Mouse (Mus musculus): ENCODE data around the gene Maml2. TPM values are rescaled to one million over a fixed set of nuclear protein-coding genes. Genes with fewer than 3 reads are reported as not detected.

The Maml2 gene
- polyA plus RNA-seq, 1 experiment, result 5.5 TPM

DNA sequence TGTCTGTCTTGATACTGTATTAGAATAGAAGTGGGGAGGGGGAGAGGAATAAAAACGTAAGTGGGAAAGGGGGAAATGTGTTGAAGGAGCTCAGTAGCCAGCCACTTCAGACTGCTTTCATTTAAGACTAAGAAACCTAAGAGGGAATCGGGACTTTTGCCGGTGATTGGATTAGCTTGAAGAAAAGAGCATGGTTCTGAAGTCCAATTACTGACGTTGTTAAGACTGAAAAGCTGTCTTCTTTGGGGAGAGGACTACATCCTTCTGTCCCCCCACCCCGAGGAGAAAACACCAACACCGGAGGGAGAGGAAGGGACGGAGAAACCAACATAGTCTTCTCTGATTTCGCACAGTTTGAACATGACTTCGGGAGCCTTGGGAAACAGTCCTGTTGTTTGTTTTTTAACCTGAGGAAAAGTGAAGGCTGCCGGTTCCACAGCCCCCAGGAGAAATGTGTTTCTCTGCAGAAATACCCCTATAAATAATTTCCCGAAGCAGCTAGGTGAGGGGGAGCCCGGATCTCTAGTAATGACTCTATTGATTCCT lies 562 bp upstream of the Maml2 start:
- TF ChIP-seq CTCF (IDR thresholded peaks at IDR 0.05; ENCODE audit: extremely low read depth, insufficient read depth, low read length) (no peak), POLR2A (IDR thresholded peaks at IDR 0.05; ENCODE audit: extremely low read depth, insufficient read depth, low read length) (no peak)
- Histone ChIP-seq H3K4me3 (ENCODE audit: insufficient read depth, low read length) (peak overlapping the region; percentile 49), H3K27ac (ENCODE audit: insufficient read depth, low read length) (peak overlapping the region; percentile 80), H3K4me1 (ENCODE audit: control insufficient read depth, insufficient read depth, low read length) (peaks cover 3% of the 10 kb centered on the region; the same call in 1 of the 2 replicates)

GRCm38 (mm10) chr9:13298513-13298878 lies 739 bp downstream of the Maml2 start:
- Histone ChIP-seq H3K4me3 (ENCODE audit: insufficient read depth, low read length) (peak overlapping the region; percentile 49), H3K4me1 (ENCODE audit: control insufficient read depth, insufficient read depth, low read length) (peaks cover 3% of the 10 kb centered on the region; the same call in 1 of the 2 replicates), H3K27ac (ENCODE audit: insufficient read depth, low read length) (peak overlapping the region; percentile 54)
- TF ChIP-seq POLR2A (IDR thresholded peaks at IDR 0.05; ENCODE audit: extremely low read depth, insufficient read depth, low read length) (no peak), CTCF (IDR thresholded peaks at IDR 0.05; ENCODE audit: extremely low read depth, insufficient read depth, low read length) (no peak)

DNA sequence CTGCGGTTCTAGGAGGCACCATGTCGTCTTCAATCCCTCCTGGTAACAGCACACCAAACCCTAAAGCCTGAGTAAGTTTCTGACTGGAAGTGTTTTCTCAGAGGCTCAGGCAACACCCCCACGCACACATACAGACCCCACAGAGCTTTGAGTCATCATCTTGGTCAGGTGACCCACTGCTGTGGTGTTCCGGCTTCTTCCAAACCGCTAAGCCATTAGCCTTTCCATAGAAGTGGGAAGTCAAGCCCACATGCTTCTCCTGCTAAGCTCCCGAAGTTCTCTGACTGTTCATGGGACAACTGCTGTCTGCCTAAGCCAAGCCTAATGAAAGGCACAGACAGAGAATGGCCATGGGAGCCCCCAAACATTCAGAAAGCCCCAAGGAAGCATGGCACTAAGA lies 1.4 kb downstream of the Maml2 start:
- peak overlapping the region; percentile 45; the same call in 1 of the 2 replicates for H3K27ac ChIP-seq (ENCODE audit: insufficient read depth, low read length)

DNA sequence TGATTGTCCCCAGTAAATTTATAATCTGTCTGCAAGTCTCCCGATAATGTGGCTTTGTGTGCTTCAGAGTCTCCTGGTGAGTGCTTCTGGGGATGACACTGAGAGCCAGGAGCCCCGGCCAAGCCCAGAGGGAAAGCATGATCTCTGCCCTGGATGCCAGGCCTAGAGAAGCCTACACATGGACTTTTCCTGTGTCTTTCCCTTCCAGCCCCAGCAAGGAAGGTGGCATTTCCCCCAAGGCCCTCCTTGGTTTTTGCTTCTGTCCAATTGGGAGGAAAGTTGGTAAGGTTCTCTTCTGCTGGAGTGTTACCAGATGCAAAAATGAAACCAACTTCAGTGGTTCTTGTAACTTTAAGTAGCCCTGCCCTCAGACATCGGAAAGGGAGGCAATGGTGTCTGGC lies 2.3 kb downstream of the Maml2 start:
- Histone ChIP-seq H3K4me1 (ENCODE audit: control insufficient read depth, insufficient read depth, low read length) (peaks cover 3% of the 10 kb centered on the region; the same call in 1 of the 2 replicates), H3K27ac (ENCODE audit: insufficient read depth, low read length) (peak overlapping the region; percentile 45), H3K4me3 (ENCODE audit: insufficient read depth, low read length) (peak overlapping the region; percentile 9; the same call in 1 of the 2 replicates)
- TF ChIP-seq CTCF (IDR thresholded peaks at IDR 0.05; ENCODE audit: extremely low read depth, insufficient read depth, low read length), result no peak
- no peak for TF ChIP-seq POLR2A (IDR thresholded peaks at IDR 0.05; ENCODE audit: extremely low read depth, insufficient read depth, low read length)

More for the DNA sequence above, 1.4 kb downstream of the Maml2 start:
- Histone ChIP-seq H3K4me3 (ENCODE audit: insufficient read depth, low read length) (no peak overlapping the region), H3K4me1 (ENCODE audit: control insufficient read depth, insufficient read depth, low read length) (peaks cover 3% of the 10 kb centered on the region; the same call in 1 of the 2 replicates)
- TF ChIP-seq CTCF (IDR thresholded peaks at IDR 0.05; ENCODE audit: extremely low read depth, insufficient read depth, low read length) (no peak), POLR2A (IDR thresholded peaks at IDR 0.05; ENCODE audit: extremely low read depth, insufficient read depth, low read length) (no peak)

GRCm38 (mm10) chr9:13300891-13301782 lies 3.4 kb downstream of the Maml2 start:
- Histone ChIP-seq H3K4me1 (ENCODE audit: control insufficient read depth, insufficient read depth, low read length) (peaks cover 2% of the 10 kb centered on the region; the same call in 1 of the 2 replicates), H3K27ac (ENCODE audit: insufficient read depth, low read length) (no peak overlapping the region), H3K4me3 (ENCODE audit: insufficient read depth, low read length) (no peak overlapping the region)
- TF ChIP-seq POLR2A (IDR thresholded peaks at IDR 0.05; ENCODE audit: extremely low read depth, insufficient read depth, low read length), result no peak
- TF ChIP-seq CTCF (IDR thresholded peaks at IDR 0.05; ENCODE audit: extremely low read depth, insufficient read depth, low read length), result no peak

DNA sequence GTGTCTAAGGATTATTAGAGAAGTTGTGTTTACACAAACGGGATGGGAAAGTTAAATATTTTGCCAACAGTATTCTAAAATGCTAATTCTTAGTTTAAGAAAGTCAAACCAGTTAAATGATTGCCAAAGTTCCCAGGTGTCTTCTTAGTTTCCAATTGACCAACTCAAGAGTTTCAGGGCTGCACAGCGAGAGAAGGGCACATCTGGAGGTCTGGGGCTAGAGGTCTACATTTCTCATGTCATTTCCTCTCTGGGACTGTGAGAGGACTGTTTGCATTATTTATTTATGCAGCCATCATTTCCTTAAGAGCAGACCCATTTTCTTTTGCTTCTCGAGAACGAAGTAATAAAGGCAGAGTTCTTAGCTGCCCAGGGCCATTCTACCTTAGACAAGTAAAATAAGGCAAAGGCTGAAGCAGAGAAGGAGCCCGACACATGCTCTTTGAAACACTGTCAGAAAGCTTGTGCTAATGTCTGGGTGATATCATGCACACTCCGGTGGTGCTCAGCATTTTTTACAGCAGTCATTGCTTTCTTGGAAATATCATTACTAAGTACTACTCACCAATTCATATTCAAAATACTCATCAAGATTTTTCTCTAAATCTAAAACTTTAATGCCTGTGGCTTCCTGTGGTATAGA lies 4.5 kb downstream of the Maml2 start:
- Histone ChIP-seq H3K27ac (ENCODE audit: insufficient read depth, low read length) (no peak overlapping the region), H3K4me1 (ENCODE audit: control insufficient read depth, insufficient read depth, low read length) (peaks cover 1% of the 10 kb centered on the region; the same call in 1 of the 2 replicates), H3K4me3 (ENCODE audit: insufficient read depth, low read length) (no peak overlapping the region)
- TF ChIP-seq CTCF (IDR thresholded peaks at IDR 0.05; ENCODE audit: extremely low read depth, insufficient read depth, low read length), result no peak
- TF ChIP-seq POLR2A (IDR thresholded peaks at IDR 0.05; ENCODE audit: extremely low read depth, insufficient read depth, low read length), result no peak

DNA sequence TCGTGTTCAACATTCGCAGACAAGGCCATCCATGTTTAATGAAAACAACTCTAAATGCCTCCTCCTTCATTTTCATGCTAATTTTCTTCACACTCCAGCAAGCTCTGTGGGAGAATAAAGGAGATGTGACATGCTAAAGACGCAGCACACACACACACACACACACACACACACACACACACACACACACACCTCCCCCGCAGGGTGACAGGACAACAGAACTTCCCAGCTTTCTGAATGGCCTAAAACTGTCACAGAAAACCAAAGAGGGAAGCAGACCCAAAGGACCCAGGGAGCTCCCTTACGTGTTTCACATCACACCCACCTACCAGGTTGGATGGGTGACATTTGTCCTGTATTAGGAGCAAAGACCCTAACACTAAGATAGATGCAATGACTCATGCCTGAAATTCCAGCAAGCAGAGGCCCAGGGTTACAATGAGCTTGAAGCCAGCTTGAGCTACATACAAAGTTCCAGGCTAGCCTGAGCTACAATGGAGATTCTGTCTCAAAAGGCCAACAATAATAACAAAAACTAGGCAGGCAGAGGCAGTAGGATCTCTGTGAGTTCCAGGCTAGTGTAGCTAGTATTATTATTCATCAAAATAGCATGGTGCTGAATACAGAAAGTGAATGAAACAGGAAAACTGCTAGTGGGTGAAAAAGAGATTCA lies 5.5 kb downstream of the Maml2 start:
- H3K4me3 ChIP-seq (ENCODE audit: insufficient read depth, low read length), result no peak overlapping the region
- TF ChIP-seq POLR2A (IDR thresholded peaks at IDR 0.05; ENCODE audit: extremely low read depth, insufficient read depth, low read length) (no peak), CTCF (IDR thresholded peaks at IDR 0.05; ENCODE audit: extremely low read depth, insufficient read depth, low read length) (no peak)
- H3K27ac ChIP-seq (ENCODE audit: insufficient read depth, low read length), result no peak overlapping the region
- H3K4me1 ChIP-seq (ENCODE audit: control insufficient read depth, insufficient read depth, low read length), result no peaks in the 10 kb centered on the region

DNA sequence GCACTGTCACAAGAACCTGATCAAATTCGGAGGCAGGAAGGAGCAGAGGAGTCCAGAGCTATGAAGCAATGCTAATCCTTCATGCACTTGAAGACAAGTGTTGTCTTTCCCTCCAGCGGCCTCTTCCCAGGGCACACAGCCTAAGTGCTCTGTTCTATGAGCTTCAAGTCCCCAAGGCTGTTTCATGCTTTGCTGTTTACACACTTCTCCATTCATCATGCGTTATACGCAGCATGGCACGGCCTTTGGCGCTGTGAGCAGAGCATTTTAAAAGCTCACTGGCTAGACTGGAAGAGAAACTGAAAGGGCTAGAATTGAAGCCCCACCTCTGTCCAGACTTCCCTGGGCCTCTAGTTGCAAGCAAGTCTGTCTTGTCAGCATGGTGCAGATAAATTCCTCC lies 6.2 kb downstream of the Maml2 start:
- Histone ChIP-seq H3K4me3 (ENCODE audit: insufficient read depth, low read length) (no peak overlapping the region), H3K4me1 (ENCODE audit: control insufficient read depth, insufficient read depth, low read length) (no peaks in the 10 kb centered on the region), H3K27ac (ENCODE audit: insufficient read depth, low read length) (no peak overlapping the region)
- TF ChIP-seq POLR2A (IDR thresholded peaks at IDR 0.05; ENCODE audit: extremely low read depth, insufficient read depth, low read length) (no peak), CTCF (IDR thresholded peaks at IDR 0.05; ENCODE audit: extremely low read depth, insufficient read depth, low read length) (no peak)

- no peak for TF ChIP-seq CTCF (IDR thresholded peaks at IDR 0.05; ENCODE audit: extremely low read depth, insufficient read depth, low read length)
- no peak for TF ChIP-seq POLR2A (IDR thresholded peaks at IDR 0.05; ENCODE audit: extremely low read depth, insufficient read depth, low read length)
- H3K27ac ChIP-seq (ENCODE audit: insufficient read depth, low read length), result no peak overlapping the region
- no peaks in the 10 kb centered on the region for H3K4me1 ChIP-seq (ENCODE audit: control insufficient read depth, insufficient read depth, low read length)
- H3K4me3 ChIP-seq (ENCODE audit: insufficient read depth, low read length), result no peak overlapping the region
These were observed 8.7 kb downstream of the Maml2 start for GRCm38 (mm10) chr9:13306471-13306870.

Measured in cortical plate, adult 2 months (tissue).